Mouse (Mus musculus) olfactory bulb, adult 2 months (tissue): ENCODE results near the gene Casq2.

Experiments used
- CTCF ChIP-seq: fragments of 200-500 bp; IDR thresholded peaks from 2 replicates; pipeline ENCODE4 v1.5.1; 2012; ENCODE audit warnings: low read depth, mild to moderate bottlenecking, low read length, moderate library complexity; ENCODE audit not compliant: insufficient read depth
- POLR2A ChIP-seq: fragments of 200-500 bp; IDR thresholded peaks from 2 replicates; pipeline ENCODE4 v1.6.1; 2012; ENCODE audit warnings: mild to moderate bottlenecking, low read depth, low read length, moderate library complexity; ENCODE audit not compliant: insufficient read depth

DNA sequence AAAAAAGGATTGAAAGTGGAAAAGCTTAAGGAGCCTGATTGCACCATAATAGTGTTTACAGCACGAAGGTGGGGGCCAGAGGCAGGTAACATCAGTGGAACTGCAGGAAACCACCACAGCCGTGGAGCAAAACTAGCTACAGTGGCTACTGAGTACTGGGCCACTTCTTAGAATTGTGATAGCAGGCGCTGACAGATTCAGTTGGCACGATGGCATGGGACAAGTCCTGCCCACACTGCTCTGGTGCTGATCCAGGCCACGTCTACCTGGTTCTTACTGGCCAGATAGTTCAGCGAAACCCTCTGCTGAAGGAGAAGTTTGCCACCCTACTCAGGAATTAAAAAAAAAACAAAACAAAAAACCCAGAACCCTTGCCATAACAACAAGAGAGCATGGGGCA lies 21.6 kb upstream of the Casq2 start:
- no peak for TF ChIP-seq CTCF
- TF ChIP-seq POLR2A, result no peak
